Mouse (Mus musculus): ENCODE data around the gene Adgrf4. TPM values are rescaled to one million over a fixed set of nuclear protein-coding genes. Genes with fewer than 3 reads are reported as not detected.

The Adgrf4 gene
- polyA plus RNA-seq, 1 experiment from 2014 or later, result 0.21 TPM

DNA sequence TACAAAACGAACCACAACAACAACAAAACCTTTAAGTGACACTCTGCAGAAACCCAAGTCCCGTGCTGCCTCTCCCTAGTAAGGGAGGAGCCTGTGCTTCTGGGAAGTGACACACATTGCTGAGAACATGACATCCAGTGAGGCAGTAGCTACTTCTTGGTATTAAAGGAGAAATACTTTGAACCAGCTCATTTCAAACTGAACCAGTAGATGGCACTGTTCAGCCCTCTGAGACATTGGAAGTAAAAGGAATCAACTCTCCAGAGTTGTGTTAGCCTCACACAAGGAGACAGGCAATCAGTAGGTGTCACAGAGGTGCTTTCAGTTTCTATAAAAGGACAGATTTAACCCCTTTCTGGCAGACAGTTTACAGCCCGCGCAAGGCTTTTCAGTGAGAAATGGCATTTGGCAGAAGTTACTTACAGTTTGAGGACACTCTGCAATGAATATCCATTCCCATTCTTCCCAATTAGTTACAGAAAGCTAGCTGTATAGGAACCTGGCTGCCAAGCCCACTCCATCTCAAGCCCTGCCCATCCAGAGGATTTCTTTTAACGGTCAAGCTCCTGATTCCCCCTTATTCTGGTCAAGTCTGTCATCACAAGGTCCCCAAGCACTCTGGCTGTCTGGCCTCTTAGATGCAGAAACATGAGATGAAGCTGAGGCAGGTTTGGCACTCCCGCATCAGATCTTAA lies 78.9 kb downstream of the Adgrf4 start:
- WGBS, result 34% methylated on average over 6 of the region's 6 CpGs
- H3K9me3 ChIP-seq (replicated peaks), result no peaks in the 10 kb centered on the region
- no peak overlapping the region for H3K27ac ChIP-seq
- ATAC-seq (ENCODE audit: low FRiP score), result no peak
- H3K4me1 ChIP-seq, result no peaks in the 10 kb centered on the region
- no peak overlapping the region for H3K4me3 ChIP-seq
- no peak overlapping the region for H3K4me2 ChIP-seq (replicated peaks)
- no peaks in the 10 kb centered on the region for H3K36me3 ChIP-seq
- H3K9ac ChIP-seq, result no peak overlapping the region
- H3K27me3 ChIP-seq, result no peaks in the 10 kb centered on the region

DNA sequence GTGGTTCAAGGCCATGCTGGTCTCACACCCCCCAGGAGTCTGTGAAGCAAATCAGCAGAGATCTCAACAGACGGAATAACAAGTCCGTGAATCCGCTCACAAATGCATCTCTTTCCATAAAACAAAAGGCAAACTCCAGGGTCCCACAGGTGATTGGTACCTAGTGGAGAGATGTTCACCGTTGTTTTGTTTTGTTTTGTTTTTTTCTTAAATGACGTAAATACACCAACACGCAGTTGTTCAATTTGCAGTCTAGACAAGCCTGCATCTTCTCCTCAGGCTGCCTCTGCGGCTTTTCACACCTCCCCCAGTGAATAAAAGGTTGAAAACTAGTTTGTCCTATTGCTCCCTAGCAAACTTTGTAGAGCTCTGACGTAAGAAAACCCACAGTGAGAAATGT lies 80.8 kb downstream of the Adgrf4 start, which contains the start of gene Opn5:
TSS of gene Opn5 (minus strand) at position 101 of the 400 bp plus-strand sequence.
- Histone ChIP-seq H3K4me2 (replicated peaks) (no peak within 1 kb of the TSS), H3K27me3 (no peaks in the 10 kb centered on the region), H3K4me1 (no peaks in the 10 kb centered on the region), H3K4me3 (no peak within 1 kb of the TSS), H3K27ac (no peak within 1 kb of the TSS), H3K9me3 (replicated peaks) (no peaks in the 10 kb centered on the region), H3K36me3 (no peaks in the 10 kb centered on the region), H3K9ac (no peak within 1 kb of the TSS)
- ATAC-seq (ENCODE audit: low FRiP score), result no peak
- 84% methylated on average over 8 of the region's 8 CpGs for WGBS

DNA sequence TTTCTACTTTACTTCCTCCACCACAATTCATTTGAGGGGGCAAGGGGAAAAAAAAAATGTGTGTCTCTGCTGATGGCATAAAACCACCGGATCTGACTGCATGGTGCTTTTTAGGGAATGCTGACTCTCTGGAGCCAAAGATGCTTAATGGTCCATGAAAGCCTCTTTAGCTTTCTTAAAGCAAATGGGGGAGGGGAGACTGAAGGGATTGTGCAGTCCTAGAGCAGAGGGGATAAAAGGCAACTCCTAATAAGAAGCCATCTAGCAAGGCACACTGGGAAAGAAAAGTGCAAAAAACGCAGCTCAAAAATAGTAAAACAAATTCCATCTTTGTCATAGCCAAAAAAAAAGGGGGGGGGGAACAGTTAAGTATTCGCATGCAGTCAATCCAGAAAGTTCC lies 83.8 kb downstream of the Adgrf4 start:
- ATAC-seq (ENCODE audit: low FRiP score), result no peak

More for the DNA sequence above, 83.8 kb downstream of the Adgrf4 start:
- Histone ChIP-seq H3K4me2 (replicated peaks) (no peak overlapping the region), H3K27me3 (no peaks in the 10 kb centered on the region), H3K4me3 (no peak overlapping the region), H3K27ac (no peak overlapping the region), H3K9me3 (replicated peaks) (no peaks in the 10 kb centered on the region), H3K36me3 (no peaks in the 10 kb centered on the region), H3K9ac (no peak overlapping the region), H3K4me1 (no peaks in the 10 kb centered on the region)
- WGBS, result 28% methylated on average over 3 of the region's 3 CpGs

Other genes starting within 250 kb of the Adgrf4 start
- gene Opn5, start 80.9 kb downstream of the Adgrf4 start, polyA plus RNA-seq (2016; fragmentation: Nextera tagmentation; extraction: Ambion mirVana), result 0.12 TPM in 1 of 2 replicates, not detected in the other
- 0.10 TPM in 1 of 2 replicates, not detected in the other for gene Adgrf2, start 49.9 kb upstream of the Adgrf4 start, polyA plus RNA-seq (2016; fragmentation: Nextera tagmentation; extraction: Ambion mirVana)
- gene Cd2ap, start 184.4 kb upstream of the Adgrf4 start, polyA plus RNA-seq (2016; fragmentation: Nextera tagmentation; extraction: Ambion mirVana), result 14.8 and 16.2 TPM in 2 replicates

All from hindbrain, embryonic 12.5 days (tissue).